Mouse (Mus musculus) megakaryocyte, embryonic 14.5 days (primary cell): ENCODE measurements around the gene Osbpl11. TPM values are rescaled to one million over a fixed set of nuclear protein-coding genes. Genes with fewer than 3 reads are reported as not detected.
"Not testable (repeated sequence)": the region's sequence is repeated elsewhere in the genome, so short reads cannot be mapped to it uniquely, and the experiment has no call there.

Experiments
- H3K27me3 ChIP-seq: replicated peaks from 2 replicates; pipeline ENCODE3; 2012; ENCODE audit warnings: inconsistent platforms
- H3K36me3 ChIP-seq: replicated peaks from 2 replicates; pipeline ENCODE3; 2012; ENCODE audit warnings: low read length, inconsistent platforms, mixed read lengths
- H3K4me1 ChIP-seq: 2 replicates; pipeline ENCODE4 v1.6.1; 2012; ENCODE audit warnings: inconsistent platforms
- H3K4me3 ChIP-seq: replicated peaks from 2 replicates; pipeline ENCODE3; 2012; ENCODE audit warnings: moderate library complexity, mild to moderate bottlenecking, inconsistent platforms
- H3K9me3 ChIP-seq: 2 replicates; pipeline ENCODE4 v1.6.1; 2012; ENCODE audit warnings: inconsistent platforms
- FLI1 ChIP-seq: IDR thresholded peaks from 2 replicates; pipeline ENCODE4 v1.6.1; 2012; ENCODE audit warnings: low read length, inconsistent platforms, mixed read lengths
- GATA1 ChIP-seq: IDR thresholded peaks from 3 replicates; pipeline ENCODE4 v1.6.1; 2012; ENCODE audit warnings: mixed read lengths, low read length, inconsistent platforms, borderline replicate concordance
- polyA plus RNA-seq: library from polyadenylated mRNA; stranded (reverse); fragments of >175 nt; gene quantifications from 2 replicates; pipeline ENCODE4 v1.2.3, GENCODE M21; 2012; ENCODE audit warnings: low replicate concordance; ENCODE audit not compliant: insufficient read depth

Osbpl11 gene
- polyA plus RNA-seq, 1 experiment, result 1.1 TPM

DNA sequence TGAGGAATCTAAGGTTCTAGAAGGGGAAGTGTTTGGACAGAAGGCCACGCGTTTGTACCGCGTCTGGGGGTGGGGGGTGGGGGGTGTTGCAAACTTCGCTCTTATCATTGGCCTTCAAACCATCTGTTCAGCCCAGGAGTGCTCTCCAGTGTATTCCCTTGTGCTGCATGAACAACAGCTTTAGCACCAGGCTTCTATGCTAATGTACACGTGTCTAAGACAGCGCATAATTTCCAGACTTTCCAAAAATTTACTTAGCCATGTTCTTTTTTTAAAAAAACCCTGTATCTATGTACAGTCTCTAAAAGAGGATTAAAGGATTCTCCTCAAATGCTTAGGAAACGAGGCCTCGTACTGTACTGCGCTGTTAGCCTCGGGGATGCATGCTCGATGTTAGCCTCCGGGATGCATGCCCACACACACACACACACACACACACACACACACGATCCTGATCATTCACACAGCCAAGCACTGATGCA lies 26.2 kb upstream of the Osbpl11 start:
- peaks cover 4% of the 10 kb centered on the region; the same call in 1 of the 2 replicates for H3K4me1 ChIP-seq
- peaks cover 20% of the 10 kb centered on the region for H3K27me3 ChIP-seq
- TF ChIP-seq FLI1 (no peak), GATA1 (no peak)
- peaks cover 25% of the 10 kb centered on the region for H3K9me3 ChIP-seq
- peaks cover 3% of the 10 kb centered on the region for H3K36me3 ChIP-seq
- H3K4me3 ChIP-seq, result no peak overlapping the region

DNA sequence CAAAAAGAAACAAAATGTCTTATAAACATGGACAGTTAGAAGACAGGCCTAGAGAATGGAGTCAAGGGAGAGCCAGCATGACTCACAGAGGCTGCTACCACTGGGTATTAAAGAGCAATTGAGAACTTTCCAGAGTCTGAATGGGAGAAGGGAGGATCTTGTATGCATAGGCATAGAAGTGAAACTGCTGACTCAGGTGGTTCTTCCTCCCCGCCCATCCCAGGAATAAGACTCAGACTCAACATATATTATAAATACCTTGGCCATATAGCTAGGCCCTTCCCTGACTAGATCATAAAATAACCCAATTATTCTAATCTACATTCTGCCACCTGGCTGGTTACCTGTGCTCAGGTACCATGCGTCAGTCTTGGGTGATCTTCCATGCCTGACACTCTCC lies 25.5 kb upstream of the Osbpl11 start:
- Histone ChIP-seq H3K36me3 (peaks cover 3% of the 10 kb centered on the region), H3K4me1 (peaks cover 4% of the 10 kb centered on the region; the same call in 1 of the 2 replicates), H3K4me3 (no peak overlapping the region), H3K27me3 (peaks cover 16% of the 10 kb centered on the region), H3K9me3 (peaks cover 25% of the 10 kb centered on the region)
- no peak for TF ChIP-seq GATA1
- no peak for TF ChIP-seq FLI1

DNA sequence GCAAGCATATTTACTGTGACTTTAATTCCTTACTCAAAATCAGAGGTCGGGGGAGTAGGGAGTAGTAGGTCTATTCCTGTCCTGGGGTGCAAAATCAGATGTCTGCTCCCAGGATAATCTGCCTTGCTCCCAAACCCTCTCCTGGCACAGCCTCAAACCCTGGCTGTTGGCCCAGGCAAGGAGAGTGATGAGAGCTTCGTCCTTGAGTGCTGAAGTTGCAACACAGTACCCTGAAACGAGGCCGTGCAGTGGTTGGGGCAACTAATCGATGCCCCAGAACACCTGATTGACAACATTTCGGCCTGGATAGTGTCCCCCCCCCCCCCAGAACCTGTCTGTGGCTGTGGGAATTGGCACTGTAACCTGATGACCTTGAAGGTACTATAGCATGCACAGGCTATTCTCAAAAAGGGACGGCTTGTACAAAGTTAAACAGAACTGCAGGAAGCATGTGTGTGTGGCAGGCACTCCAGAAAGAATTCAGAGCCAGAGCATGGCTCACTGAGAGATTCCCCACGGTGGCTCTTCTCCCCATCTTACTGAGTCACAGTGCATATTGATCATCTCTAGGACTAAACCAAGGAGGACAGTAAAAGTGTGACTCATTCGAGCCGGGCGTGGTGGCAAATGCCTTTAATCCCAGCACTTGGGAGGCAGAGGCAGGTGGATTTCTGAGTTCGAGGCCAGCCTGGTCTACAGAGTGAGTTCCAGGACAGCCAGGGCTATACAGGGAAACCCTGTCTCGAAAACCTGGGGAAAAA lies 21.4 kb upstream of the Osbpl11 start:
- peaks cover 27% of the 10 kb centered on the region for H3K9me3 ChIP-seq
- peaks cover 3% of the 10 kb centered on the region for H3K36me3 ChIP-seq
- TF ChIP-seq GATA1, result no peak
- no peak for TF ChIP-seq FLI1
- H3K27me3 ChIP-seq, result peaks cover 4% of the 10 kb centered on the region
- H3K4me3 ChIP-seq, result no peak overlapping the region
- peaks cover 4% of the 10 kb centered on the region; the same call in 1 of the 2 replicates for H3K4me1 ChIP-seq

DNA sequence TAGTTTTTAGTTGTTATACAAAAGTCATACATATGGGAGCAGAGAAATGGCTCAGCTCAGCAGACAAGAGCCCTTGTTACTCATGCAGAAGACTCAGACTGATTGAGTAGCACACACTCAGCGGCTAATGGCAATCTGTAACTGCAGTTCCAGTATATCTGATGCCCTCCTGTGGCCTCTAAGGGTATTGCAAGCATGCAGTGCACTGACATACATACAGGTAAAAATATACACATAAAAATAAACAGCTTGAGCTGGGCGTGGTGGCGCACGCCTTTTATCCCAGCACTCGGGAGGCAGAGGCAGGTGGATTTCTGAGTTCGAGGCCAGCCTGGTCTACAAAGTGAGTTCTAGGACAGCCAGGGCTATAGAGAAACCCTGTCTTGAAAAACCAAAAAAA lies 18.6 kb upstream of the Osbpl11 start:
- not testable (repeated sequence) for H3K4me1 ChIP-seq, H3K36me3 ChIP-seq
- H3K9me3 ChIP-seq, result peaks cover 14% of the 10 kb centered on the region

DNA sequence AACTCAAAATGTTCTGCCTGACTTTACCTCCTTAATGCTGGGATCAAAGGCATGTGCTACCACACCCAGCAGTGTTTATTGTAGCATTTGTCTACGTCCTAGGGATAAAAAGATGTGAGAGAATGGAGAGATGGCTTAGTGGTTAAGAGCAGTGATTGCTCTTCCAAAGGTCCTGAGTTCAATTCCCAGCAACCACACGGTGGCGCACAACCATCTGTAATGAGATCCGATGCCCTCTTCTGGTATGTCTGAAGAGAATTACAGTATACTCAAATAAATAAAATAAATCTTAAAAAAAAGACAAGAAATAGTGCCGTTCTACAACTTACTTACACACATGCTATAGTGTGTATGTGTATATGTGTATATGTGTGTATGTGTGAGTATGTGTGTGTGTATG lies 17.3 kb upstream of the Osbpl11 start:
- Histone ChIP-seq H3K4me3 (no peak overlapping the region), H3K27me3 (peaks cover 4% of the 10 kb centered on the region), H3K36me3 (no peaks in the 10 kb centered on the region), H3K9me3 (peaks cover 6% of the 10 kb centered on the region), H3K4me1 (peaks cover 6% of the 10 kb centered on the region)
- TF ChIP-seq GATA1 (no peak), FLI1 (no peak)

More for the DNA sequence above, 18.6 kb upstream of the Osbpl11 start:
- not testable (repeated sequence) for H3K4me3 ChIP-seq, H3K27me3 ChIP-seq

DNA sequence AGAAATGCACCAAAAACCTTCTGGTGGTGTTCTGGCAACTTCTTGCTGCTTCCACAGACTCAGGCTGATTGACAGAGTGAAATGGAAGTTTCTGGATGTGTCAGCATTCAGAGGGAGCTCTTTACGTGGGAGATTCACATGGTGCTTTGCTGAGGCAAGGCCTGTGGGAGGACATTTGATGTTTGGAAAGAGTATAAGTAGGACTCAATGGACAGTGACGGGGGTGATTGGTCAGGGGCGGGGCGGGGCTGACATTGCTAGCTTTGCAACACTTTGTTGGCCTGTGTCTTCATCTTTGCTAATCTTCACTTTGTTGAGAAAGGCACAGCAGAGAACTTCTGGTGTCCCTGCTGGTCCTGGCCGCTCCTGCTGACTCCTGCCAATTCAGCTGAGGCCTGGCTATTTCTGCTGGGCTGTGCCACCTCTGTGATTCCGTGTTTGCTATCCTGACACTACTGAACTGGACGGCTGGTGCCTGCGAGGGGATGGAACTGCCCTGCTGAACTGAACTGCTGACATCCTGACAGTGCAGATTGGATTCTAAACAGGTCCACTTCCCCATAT lies 15.3 kb upstream of the Osbpl11 start:
- H3K4me1 ChIP-seq, result peaks cover 6% of the 10 kb centered on the region
- peaks cover 12% of the 10 kb centered on the region for H3K9me3 ChIP-seq
- H3K36me3 ChIP-seq, result no peaks in the 10 kb centered on the region
- peak overlapping the region; percentile 7 for H3K4me3 ChIP-seq
- TF ChIP-seq GATA1 (no peak), FLI1 (no peak)
- H3K27me3 ChIP-seq, result peaks cover 2% of the 10 kb centered on the region

DNA sequence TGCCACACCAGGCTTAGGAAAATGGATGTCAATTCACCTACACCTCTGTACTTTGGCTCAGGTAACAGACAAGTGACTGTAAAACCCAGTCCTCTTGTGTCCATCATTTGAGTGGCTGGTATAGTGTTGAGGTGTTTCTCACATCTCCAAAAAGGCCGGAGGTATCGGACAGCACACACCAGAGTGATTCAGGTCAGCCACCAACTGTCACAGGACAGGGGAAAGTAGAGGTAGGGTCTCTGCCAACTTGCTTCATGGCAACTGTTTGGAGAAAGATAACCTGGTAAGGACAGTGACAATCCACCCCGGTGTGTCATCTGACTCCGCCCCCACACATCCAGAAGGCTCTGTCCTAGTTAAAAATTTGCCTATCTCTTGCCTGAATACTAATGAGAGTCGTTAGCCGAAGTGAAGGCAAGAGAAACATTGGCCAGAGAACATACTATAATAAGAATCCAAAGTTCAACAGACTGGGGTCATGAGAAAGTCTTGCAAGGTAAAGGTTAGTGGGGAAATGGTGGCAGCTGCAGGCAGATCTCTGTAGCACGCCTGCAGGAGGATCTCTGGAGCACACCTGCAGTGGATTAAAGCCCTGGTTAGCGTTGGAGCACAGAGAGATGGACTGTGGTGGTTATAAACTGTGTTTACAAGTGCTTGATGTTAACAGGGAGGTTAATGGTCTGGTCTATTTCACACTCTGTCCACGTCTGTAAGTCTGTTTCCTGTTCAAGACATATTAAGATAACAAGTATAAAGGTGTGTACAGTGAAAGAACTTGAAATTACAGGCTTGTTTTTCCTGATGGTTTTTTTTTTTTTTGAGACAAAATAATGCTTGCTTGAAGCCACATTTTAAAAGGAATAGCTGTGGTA lies 13.9 kb upstream of the Osbpl11 start:
- peaks cover 16% of the 10 kb centered on the region for H3K9me3 ChIP-seq
- no peaks in the 10 kb centered on the region for H3K36me3 ChIP-seq
- TF ChIP-seq FLI1, result no peak
- no peak for TF ChIP-seq GATA1

DNA sequence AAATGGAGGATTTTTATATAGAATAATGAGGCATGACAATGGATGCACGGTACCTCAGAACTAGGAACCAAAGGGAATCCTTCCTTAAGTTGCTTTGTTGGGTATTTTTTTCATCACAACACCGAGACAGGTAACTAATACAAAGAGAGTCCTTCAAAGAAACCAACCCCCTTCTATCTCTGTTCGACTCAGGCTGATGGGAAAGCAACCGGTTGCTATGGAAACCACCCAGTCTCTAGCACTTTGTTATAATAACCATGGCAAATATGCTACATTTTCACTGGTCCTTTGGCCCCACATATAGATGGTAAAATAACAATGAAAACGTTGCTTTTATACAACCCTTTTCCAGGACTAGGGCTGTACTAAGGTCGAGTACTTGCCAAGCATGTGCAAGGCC lies 13.1 kb upstream of the Osbpl11 start:
- TF ChIP-seq FLI1 (no peak), GATA1 (no peak)
- peaks cover 16% of the 10 kb centered on the region for H3K9me3 ChIP-seq
- peaks cover 4% of the 10 kb centered on the region for H3K27me3 ChIP-seq
- peaks cover 10% of the 10 kb centered on the region for H3K4me1 ChIP-seq
- H3K4me3 ChIP-seq, result no peak overlapping the region
- no peaks in the 10 kb centered on the region for H3K36me3 ChIP-seq

More for the DNA sequence above, 13.9 kb upstream of the Osbpl11 start:
- no peak overlapping the region for H3K4me3 ChIP-seq
- H3K27me3 ChIP-seq, result peaks cover 4% of the 10 kb centered on the region
- H3K4me1 ChIP-seq, result peaks cover 10% of the 10 kb centered on the region

DNA sequence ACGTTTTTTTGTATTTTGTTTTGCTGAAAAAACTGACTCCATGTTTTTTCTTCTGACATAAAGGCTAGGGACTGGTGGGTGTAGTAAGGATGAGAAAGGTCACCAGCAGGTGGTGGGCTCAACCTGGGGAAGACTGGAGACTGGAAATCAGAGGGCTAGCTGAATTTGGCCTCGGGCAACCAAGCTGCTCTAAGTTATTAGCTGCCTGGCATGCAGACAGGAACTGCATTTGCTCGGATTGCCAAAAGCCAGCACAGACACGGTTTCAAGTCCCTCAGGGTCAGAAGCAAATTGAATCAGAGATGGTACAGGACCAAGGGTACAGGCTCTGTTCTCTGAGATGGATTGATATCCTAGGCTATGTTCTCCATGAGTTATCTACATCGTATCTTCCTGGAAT lies 11.7 kb upstream of the Osbpl11 start:
- H3K36me3 ChIP-seq, result no peaks in the 10 kb centered on the region
- no peak overlapping the region for H3K4me3 ChIP-seq

DNA sequence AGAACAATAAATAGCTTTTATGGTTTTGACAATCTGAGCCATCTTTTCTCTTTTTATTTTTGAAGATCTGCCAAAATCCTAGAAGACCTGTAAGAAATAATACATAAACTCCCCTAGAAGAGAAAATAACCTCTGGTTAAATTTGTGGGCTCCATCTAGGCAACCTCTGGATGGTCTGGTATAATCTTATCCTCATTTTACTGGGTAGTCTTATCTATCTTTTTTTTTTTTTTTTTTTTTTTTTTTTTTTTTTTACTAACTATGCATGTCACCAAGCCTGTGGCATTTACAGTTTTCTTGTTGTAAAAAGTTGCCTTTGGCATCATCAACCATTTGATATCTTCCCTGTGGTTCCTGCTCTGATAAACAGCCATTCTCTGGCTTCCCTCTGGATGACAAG lies 10.2 kb upstream of the Osbpl11 start:
- H3K4me3 ChIP-seq, result no peak overlapping the region
- H3K36me3 ChIP-seq, result no peaks in the 10 kb centered on the region
- H3K9me3 ChIP-seq, result peaks cover 16% of the 10 kb centered on the region
- TF ChIP-seq FLI1 (no peak), GATA1 (no peak)
- H3K4me1 ChIP-seq, result peaks cover 27% of the 10 kb centered on the region
- H3K27me3 ChIP-seq, result peaks cover 3% of the 10 kb centered on the region

More for the DNA sequence above, 11.7 kb upstream of the Osbpl11 start:
- Histone ChIP-seq H3K4me1 (peaks cover 19% of the 10 kb centered on the region), H3K27me3 (peaks cover 4% of the 10 kb centered on the region), H3K9me3 (peaks cover 16% of the 10 kb centered on the region)
- TF ChIP-seq FLI1, result no peak
- TF ChIP-seq GATA1, result no peak

DNA sequence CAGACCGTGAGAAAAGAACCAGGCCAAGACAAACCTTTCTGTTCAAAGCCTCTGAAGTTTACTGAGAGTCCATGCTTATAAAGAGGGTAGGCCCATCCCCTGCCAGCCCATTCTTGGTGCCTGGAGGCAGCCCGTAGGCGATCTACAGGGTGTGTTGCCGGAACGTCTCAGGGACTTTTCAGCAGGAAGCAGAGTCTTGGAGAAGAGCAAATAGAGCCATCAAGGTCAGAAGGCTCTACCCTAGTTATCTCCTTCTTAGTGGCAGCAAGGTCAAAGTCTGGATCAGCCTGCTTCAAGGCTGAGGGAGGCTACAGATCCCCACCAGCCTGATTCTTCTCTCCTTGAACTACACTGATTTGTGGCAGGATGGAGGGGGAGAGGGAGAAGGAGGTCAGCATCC lies 8.0 kb upstream of the Osbpl11 start:
- peaks cover 22% of the 10 kb centered on the region for H3K4me1 ChIP-seq
- not testable (repeated sequence) for H3K27me3 ChIP-seq, H3K4me3 ChIP-seq, H3K36me3 ChIP-seq
- H3K9me3 ChIP-seq, result peaks cover 16% of the 10 kb centered on the region
